Mouse (Mus musculus) erythroblast, embryonic 14.5 days (primary cell): ENCODE measurements around the gene Sec13.

Source experiments
- GATA1 ChIP-seq: IDR thresholded peaks from 2 replicates; pipeline ENCODE4 v1.6.1; 2012; ENCODE audit warnings: low read length, inconsistent platforms, mixed read lengths
- TAL1 ChIP-seq: IDR thresholded peaks from 3 replicates; pipeline ENCODE4 v1.6.1; 2012; ENCODE audit warnings: low read length, inconsistent platforms, mixed read lengths

- TF ChIP-seq GATA1 (no peak), TAL1 (no peak)
These were observed 43.0 kb downstream of the Sec13 start for GRCm38 (mm10) chr6:113697222-113698205.
